Mouse (Mus musculus) cerebellum, adult 9-10 months (tissue): Measurements from ENCODE around the gene Defb29.

Experiments
- DNase-seq: peaks from one replicate; pipeline ENCODE4 v3.0.0; 2022

Gene Defb29

GRCm38 (mm10) chr2:152539944-152540710 is at the start of gene Defb29:
TSS of gene Defb29 (minus strand) at chr2:152540098.
- no peak for DNase-seq

- no peak for DNase-seq
Measured at GRCm38 (mm10) chr2:152589021-152589420, 49.1 kb upstream of the Defb29 start.

GRCm38 (mm10) chr2:152588450-152588849 is 48.6 kb upstream of the Defb29 start:
- DNase-seq, result no peak

GRCm38 (mm10) chr2:152586926-152587560 is 47.1 kb upstream of the Defb29 start:
- DNase-seq, result peak; percentile 2

- DNase-seq, result no peak
Measured at GRCm38 (mm10) chr2:152580612-152581011, 40.7 kb upstream of the Defb29 start.

GRCm38 (mm10) chr2:152580107-152580506 is 40.2 kb upstream of the Defb29 start, which contains the start of gene Defb19:
TSS of gene Defb19 (minus strand) at chr2:152580312.
- DNase-seq, result no peak

- no peak for DNase-seq
Measured at GRCm38 (mm10) chr2:152573484-152573883, 33.6 kb upstream of the Defb29 start.

GRCm38 (mm10) chr2:152572114-152572794 is 32.4 kb upstream of the Defb29 start, which contains the start of gene Defb21:
TSS of gene Defb21 (plus strand) at chr2:152572744.
- no peak for DNase-seq

- no peak for DNase-seq
Measured at GRCm38 (mm10) chr2:152570313-152570712, 30.4 kb upstream of the Defb29 start.

- no peak for DNase-seq
Measured at GRCm38 (mm10) chr2:152569881-152570280, 30.0 kb upstream of the Defb29 start.

- no peak for DNase-seq
Measured at GRCm38 (mm10) chr2:152569038-152569437, 29.1 kb upstream of the Defb29 start, which contains the start of gene Gm17416. TSS of gene Gm17416 (plus strand) at chr2:152569338.

- no peak for DNase-seq
Measured at GRCm38 (mm10) chr2:152556655-152557054, 16.8 kb upstream of the Defb29 start.

GRCm38 (mm10) chr2:152553774-152554423 is 14.0 kb upstream of the Defb29 start:
- peak; percentile 25 for DNase-seq

- no peak for DNase-seq
Measured at GRCm38 (mm10) chr2:152548124-152548523, 8.2 kb upstream of the Defb29 start.

GRCm38 (mm10) chr2:152544691-152545090 is 4.8 kb upstream of the Defb29 start:
- DNase-seq, result peak; percentile 16

GRCm38 (mm10) chr2:152543478-152543877 is 3.6 kb upstream of the Defb29 start:
- no peak for DNase-seq

- DNase-seq, result no peak
Measured at GRCm38 (mm10) chr2:152542897-152543296, 3.0 kb upstream of the Defb29 start.

GRCm38 (mm10) chr2:152541979-152542378 is 2.1 kb upstream of the Defb29 start:
- DNase-seq, result no peak

GRCm38 (mm10) chr2:152517981-152518380 is 21.9 kb downstream of the Defb29 start, which contains the start of gene Defb28:
TSS of gene Defb28 (plus strand) at chr2:152518255.
- DNase-seq, result no peak

GRCm38 (mm10) chr2:152516084-152516483 is 23.8 kb downstream of the Defb29 start:
- DNase-seq, result no peak

GRCm38 (mm10) chr2:152511592-152511991 is 28.3 kb downstream of the Defb29 start, which contains the start of gene Defb26:
TSS of gene Defb26 (minus strand) at chr2:152511692.
- DNase-seq, result no peak

GRCm38 (mm10) chr2:152503950-152504349 is 35.9 kb downstream of the Defb29 start:
- DNase-seq, result no peak

- no peak for DNase-seq
Measured at GRCm38 (mm10) chr2:152500863-152501229, 39.1 kb downstream of the Defb29 start.
